Mouse (Mus musculus): ENCODE results near the gene Gm10073.

DNA sequence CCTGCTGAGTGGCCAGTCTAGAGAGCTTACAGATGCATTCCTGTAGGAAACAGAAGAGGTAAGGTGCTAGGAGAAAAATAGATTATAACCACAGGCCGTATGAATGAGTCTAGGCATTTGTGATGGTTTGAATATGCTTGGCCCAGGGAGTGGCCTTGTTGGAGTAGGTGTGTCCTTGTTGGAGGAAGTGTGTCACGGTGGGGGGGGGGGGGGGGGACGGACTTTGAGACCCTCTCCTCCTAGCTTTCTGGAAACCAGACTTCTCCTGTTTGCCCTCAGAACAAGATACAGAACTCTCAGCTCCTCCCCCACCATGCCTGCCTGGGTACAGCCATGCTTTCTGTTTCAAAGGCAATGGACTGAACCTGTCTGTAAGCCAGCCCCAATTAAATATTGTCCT lies 19.2 kb upstream of the Gm10073 start:
- TF ChIP-seq CTCF (IDR thresholded peaks at IDR 0.05; ENCODE audit: low read depth, low read length) (no peak), POLR2A (IDR thresholded peaks at IDR 0.05; ENCODE audit: extremely low read depth, insufficient read depth, low read length) (no peak)

Measured in liver, adult 2 months (tissue).